Mouse (Mus musculus): Measurements from ENCODE around the gene Patz1.

Patz1 gene

GRCm38 (mm10) chr11:3328806-3329775 lies 40.4 kb downstream of the Patz1 start:
- DNase-seq (ENCODE audit: extremely low read depth, low read depth, low spot score) = no peak

DNA sequence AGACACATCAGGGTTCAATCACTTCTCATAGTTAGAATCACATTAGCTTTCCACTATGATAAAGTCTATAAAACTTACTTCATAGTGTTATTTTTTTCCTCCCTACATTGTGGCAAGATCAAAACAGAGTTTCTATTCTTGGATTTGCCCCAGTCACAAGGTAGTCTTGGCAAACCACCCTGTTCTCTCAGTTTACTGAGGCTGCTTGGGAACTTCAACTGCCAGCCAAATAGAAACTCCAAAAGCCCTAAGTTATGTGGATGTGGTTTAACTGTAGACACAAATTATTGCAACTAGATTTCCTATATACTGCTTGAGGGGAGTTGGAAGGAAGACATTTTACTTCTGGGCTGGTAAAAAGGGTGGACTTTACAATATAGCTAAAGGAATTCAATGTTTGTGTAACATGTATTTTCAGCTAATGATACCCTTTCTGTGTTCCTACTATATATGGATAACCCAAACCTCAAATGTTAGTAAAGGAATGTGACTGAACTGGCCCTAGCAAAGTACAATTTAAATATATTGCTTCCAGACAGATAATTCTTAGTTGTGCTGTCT lies 41.3 kb downstream of the Patz1 start, which contains the start of gene Pik3ip1:
Gene Pik3ip1 (plus strand): TSS at position 511 of the 561 bp plus-strand sequence.
- no peak for DNase-seq (ENCODE audit: extremely low read depth, low read depth, low spot score)

GRCm38 (mm10) chr11:3330566-3330965 lies 41.9 kb downstream of the Patz1 start:
- DNase-seq (ENCODE audit: extremely low read depth, low read depth, low spot score) = no peak

DNA sequence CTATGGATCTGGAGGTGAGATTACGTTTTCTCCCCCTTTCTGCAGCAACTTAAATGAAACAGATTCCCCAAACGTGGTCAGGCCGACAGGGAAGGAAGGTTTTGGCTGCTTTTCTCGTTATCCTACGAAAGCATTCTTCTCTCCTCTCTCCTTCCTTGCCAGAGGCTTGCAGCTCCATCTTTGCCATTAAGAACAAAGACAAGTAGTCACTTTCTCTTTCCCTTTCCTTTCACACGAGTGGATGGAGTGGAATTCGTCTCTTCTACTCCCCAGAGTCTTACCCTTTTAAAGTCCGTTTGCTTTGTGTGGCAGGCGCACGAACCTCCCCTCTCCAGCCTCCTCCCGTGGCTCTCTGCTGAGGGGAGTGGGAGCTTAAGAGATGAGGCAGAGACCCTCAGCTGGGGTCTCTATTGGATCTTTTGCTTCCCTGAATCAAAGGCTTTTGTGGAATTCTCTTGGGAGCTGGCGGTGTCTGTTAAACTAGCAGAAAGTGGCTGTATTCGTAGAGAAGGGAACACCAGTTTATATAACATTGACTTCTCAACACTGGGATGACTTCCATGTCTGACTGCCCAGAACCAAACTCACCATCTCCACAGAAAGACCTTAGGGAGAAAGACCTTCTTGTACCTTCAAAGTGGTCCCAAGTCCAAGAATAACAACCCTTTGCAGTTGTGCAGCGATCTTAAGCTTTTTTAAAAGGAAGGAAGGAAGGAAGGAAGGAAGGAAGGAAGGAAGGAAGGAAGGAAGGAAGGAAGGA lies 42.5 kb downstream of the Patz1 start:
- DNase-seq (ENCODE audit: extremely low read depth, low read depth, low spot score) = no peak

- DNase-seq (ENCODE audit: extremely low read depth, low read depth, low spot score) = no peak
Observed at GRCm38 (mm10) chr11:3331756-3332642, 43.3 kb downstream of the Patz1 start.

DNA sequence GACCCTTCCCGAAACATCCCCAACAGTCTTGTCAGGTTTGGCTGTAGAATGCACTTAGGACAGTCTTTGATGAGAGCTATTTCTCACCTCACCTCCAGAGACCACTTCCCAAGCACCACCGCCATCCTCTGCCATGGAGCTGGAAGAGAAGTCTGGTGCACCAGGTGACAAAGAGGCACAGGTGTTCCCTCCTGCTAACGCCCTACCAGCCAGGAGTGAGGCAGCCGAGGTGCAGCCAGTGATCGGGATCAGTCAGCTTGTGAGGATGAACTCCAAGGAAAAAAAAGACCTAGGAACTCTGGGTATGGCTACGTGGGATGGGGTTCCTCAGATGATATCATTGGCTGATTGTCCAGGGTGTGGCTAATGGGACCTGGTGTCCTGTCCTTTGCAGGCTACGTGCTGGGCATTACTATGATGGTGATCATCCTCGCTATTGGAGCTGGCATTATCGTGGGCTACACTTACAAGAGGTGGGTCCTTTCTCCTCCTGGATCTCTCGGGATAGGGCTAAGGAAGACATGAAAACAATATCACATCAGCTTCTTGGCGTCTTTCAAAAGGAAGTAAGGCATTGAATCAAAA lies 44.5 kb downstream of the Patz1 start:
- DNase-seq (ENCODE audit: extremely low read depth, low read depth, low spot score) = no peak

DNA sequence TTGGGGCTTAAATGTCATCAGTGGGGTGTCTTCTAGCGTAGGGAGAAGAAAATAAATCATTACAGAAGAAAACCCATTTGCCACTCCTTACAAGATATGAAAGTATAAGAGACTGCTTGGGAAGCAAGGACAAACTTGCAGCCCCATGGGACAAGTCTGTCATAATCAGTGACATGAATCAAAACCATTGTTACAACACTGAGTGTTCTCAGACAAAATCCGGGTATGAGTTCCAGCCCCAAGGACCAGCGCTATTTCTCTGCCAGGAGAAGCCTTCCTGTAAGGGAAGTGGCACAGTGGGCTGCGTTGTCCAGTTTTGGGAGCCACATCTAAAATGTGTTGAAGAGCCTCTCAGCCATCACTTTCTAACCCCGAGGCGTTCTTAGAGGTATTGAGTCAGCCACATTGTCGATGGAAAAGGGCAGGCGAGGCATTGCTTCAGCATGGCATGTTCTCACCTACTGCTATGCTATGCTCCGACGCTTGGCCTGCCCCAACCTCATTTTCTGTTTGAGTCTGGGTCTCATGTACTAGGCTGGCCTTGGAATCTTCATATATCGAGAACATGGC lies 45.6 kb downstream of the Patz1 start:
- DNase-seq (ENCODE audit: extremely low read depth, low read depth, low spot score) = no peak

DNA sequence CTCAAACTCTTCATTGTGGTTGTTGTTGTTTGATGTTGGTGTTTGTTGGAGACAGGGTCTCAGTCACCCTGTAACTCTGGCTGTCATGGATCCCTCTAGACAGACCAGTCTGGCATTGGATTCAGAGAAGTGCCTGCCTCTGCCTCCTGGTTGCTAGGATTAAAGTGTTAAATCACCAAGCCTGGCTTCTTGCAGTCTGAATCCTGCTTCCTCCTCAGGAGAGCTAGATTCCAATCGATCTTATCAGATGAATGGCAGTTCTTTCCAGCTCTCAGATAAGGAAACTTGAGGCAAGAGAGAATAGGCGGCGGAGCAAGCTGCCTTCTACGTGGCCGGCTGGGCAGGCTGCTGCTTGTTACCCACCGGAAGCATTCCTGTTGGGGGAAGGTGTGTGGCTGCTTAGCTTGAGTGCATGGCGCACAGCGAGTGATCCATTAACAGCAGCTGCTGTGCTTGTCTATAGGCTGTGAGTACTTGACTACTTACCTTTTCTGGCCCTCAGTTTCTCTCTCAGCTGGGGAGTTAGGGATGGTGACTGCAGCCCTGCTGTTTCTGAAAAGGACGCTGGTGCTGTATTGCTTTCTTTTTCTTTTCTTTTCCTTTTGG lies 46.1 kb downstream of the Patz1 start:
- DNase-seq (ENCODE audit: extremely low read depth, low read depth, low spot score) = no peak

DNA sequence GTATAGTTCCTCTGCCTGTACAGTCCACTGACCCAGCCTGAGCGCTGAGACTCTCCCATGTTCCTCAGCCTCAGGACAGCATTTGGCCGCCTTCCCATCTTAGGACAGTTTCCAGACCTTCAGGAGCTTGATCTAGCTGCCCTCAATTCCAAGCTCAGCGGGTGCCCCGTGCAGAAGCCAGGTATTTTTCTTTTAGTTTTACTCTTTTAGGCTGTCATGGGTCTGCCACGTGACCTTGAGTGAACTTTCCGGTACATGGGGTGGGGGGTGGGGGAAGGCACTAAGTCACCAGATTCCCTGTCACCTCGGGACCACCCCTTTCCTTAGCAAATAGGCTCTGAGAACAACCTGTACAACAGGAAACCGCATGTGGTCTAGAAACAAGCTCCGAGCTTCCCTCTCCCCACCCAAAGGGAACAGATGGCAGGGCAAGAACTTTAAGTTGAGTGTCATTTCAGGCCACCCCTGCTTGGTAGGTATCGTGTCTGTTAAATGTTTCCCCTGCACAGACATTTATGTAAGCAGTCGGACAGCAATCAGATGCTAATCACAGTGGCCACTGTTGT lies 47.1 kb downstream of the Patz1 start:
- DNase-seq (ENCODE audit: extremely low read depth, low read depth, low spot score) = no peak

GRCm38 (mm10) chr11:3336602-3337001 lies 47.9 kb downstream of the Patz1 start:
- no peak for DNase-seq (ENCODE audit: extremely low read depth, low read depth, low spot score)

GRCm38 (mm10) chr11:3337173-3337955 lies 48.7 kb downstream of the Patz1 start:
- no peak for DNase-seq (ENCODE audit: extremely low read depth, low read depth, low spot score)

GRCm38 (mm10) chr11:3337961-3338360 lies 49.3 kb downstream of the Patz1 start:
- no peak for DNase-seq (ENCODE audit: extremely low read depth, low read depth, low spot score)

DNA sequence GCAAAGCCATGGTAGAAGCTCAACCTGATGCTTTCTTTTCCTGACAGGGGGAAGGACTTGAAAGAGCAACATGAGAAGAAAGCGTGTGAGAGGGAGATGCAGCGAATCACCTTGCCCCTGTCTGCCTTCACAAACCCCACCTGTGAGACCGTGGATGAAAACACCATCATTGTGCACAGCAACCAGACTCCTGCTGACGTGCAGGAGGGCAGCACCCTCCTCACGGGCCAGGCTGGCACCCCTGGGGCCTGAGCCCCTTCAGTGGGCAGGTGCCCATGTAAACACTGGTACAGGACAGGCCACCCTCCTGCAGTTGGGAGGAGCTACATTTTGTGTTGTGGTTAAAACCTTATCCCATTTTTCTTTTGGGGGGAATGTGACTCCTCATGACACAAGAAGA lies 52.8 kb downstream of the Patz1 start:
- no peak for DNase-seq (ENCODE audit: extremely low read depth, low read depth, low spot score)

GRCm38 (mm10) chr11:3344916-3345315 lies 56.2 kb downstream of the Patz1 start:
- no peak for DNase-seq (ENCODE audit: extremely low read depth, low read depth, low spot score)

DNA sequence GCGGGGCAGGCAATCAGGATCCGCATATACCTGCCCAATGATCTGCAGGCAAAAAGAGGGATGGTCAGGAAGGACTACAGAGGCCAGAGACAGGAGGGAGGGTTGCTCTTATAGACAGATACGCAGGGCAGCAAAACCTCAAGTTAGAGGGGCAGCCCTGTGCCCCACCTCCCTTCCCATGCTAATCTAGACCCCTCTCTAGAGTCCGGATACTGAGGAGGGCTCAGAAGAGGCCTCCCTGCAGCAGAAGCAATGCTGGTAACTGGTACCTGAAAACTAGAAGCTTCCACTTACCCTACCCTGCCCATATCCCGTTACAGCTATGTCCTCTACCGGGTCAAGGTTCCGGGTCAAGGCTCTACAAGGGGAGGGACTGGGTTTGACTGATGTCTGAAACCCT lies 57.7 kb downstream of the Patz1 start:
- no peak for DNase-seq (ENCODE audit: extremely low read depth, low read depth, low spot score)

GRCm38 (mm10) chr11:3347091-3347834 lies 58.6 kb downstream of the Patz1 start:
- no peak for DNase-seq (ENCODE audit: extremely low read depth, low read depth, low spot score)

DNA sequence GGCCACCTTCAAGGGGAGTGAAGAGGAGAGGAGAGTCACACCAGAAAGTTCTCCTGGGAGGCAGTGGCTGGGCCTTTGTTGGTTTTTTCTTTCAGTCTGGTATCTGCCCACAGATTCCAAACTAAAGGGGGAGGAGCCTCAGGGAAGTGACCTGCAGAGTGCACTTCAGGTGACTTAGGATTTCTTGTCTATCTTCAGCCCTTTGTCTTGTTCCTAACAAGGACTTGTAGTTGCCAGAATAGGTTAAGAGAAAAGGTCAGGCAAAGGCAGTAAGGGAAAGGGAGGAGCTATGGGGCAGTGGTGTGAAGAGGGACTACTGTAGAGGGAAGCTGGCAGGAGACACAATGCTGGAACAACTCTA lies 59.1 kb downstream of the Patz1 start:
- no peak for DNase-seq (ENCODE audit: extremely low read depth, low read depth, low spot score)
